Mouse (Mus musculus) megakaryocyte, embryonic 14.5 days (primary cell): Measurements from ENCODE around the gene Tsen2.

ENCODE experiments used
- FLI1 ChIP-seq: IDR thresholded peaks from 2 replicates; pipeline ENCODE4 v1.6.1; 2012; ENCODE audit warnings: low read length, inconsistent platforms, mixed read lengths
- GATA1 ChIP-seq: IDR thresholded peaks from 3 replicates; pipeline ENCODE4 v1.6.1; 2012; ENCODE audit warnings: mixed read lengths, low read length, inconsistent platforms, borderline replicate concordance

DNA sequence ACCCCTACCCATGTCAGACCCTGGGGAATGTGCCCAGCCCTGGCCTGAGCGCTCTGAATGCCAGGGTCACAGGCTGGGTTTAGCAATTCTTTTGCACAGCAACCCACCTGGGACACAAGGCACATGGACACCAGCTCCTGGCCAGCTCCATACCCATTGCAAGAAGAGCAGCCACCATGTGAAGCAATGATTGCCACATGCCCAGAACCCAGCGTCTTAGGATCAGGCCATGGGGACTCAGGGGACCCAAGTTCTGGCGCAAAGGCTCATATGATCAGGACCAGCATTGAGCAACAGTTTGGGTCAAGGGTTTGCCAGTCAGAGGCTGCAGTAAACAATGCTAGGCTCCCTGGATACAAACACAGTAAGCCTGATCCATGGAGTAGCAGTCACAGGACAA lies 33.0 kb upstream of the Tsen2 start:
- no peak for TF ChIP-seq GATA1
- TF ChIP-seq FLI1 = no peak
